Mouse (Mus musculus) liver, embryonic 11.5 days (tissue): ENCODE measurements around the gene Heatr1. TPM values are rescaled to one million over a fixed set of nuclear protein-coding genes. Genes with fewer than 3 reads are reported as not detected.

ENCODE experiments used
- ATAC-seq: fragments of 200-750 bp; cut with Nextera tagmentation; replicated peaks from 2 replicates; pipeline ENCODE4 v1.8.0; 2017; ENCODE audit warnings: moderate number of reproducible peaks, mild to moderate bottlenecking, moderate TSS enrichment, moderate library complexity; ENCODE audit not compliant: low FRiP score
- DNase-seq: peaks from one replicate; pipeline ENCODE4 v3.0.0-alpha.2; 2017; ENCODE audit warnings: low spot score
- H3K27ac ChIP-seq: fragments of 300-500 bp; sonication (generic); 2 replicates; pipeline ENCODE4 v1.5.1; 2014; ENCODE audit warnings: mild to moderate bottlenecking, low read depth, low read length, control low read depth
- H3K27me3 ChIP-seq: fragments of 300-500 bp; sonication (generic); replicated peaks from 2 replicates; pipeline ENCODE4 v1.6.1; 2014; ENCODE audit warnings: low read length, mixed read lengths; ENCODE audit not compliant: control insufficient read depth, insufficient read depth
- H3K36me3 ChIP-seq: fragments of 300-500 bp; sonication (generic); 2 replicates; pipeline ENCODE4 v1.6.1; 2014; ENCODE audit warnings: mild to moderate bottlenecking, low read length, moderate library complexity, mixed read lengths; ENCODE audit not compliant: control insufficient read depth, insufficient read depth
- H3K4me1 ChIP-seq: fragments of 300-500 bp; sonication (generic); replicated peaks from 2 replicates; pipeline ENCODE4 v1.6.1; 2014; ENCODE audit warnings: low read length, mixed read lengths; ENCODE audit not compliant: control insufficient read depth, insufficient read depth
- H3K4me2 ChIP-seq: fragments of 300-500 bp; sonication (generic); 2 replicates; pipeline ENCODE4 v1.6.1; 2014; ENCODE audit warnings: mild to moderate bottlenecking, control low read depth, moderate library complexity
- H3K4me3 ChIP-seq: fragments of 300-500 bp; sonication (generic); 2 replicates; pipeline ENCODE4 v1.5.1; 2014; ENCODE audit warnings: low read depth, low read length, control low read depth
- H3K9ac ChIP-seq: fragments of 300-500 bp; sonication (generic); 2 replicates; pipeline ENCODE4 v1.6.1; 2014; ENCODE audit warnings: low read depth, low read length, control low read depth
- H3K9me3 ChIP-seq: fragments of 300-500 bp; sonication (generic); 2 replicates; pipeline ENCODE4 v1.6.1; 2016; ENCODE audit warnings: low read length, inconsistent platforms, mixed read lengths; ENCODE audit not compliant: control insufficient read depth
- WGBS: fragments of 180-500 bp; shearing (Covaris S2); extraction: QIAGEN DNeasy Blood & Tissue Kit; methylation state at CpG from one replicate; pipeline ENCODE4 v1.1.7; 2014; 5-methylcytosine and 5-hydroxymethylcytosine counted together
- polyA plus RNA-seq: library from polyadenylated mRNA; unstranded; fragments of >200 nt; fragmentation: Nextera tagmentation; extraction: Ambion mirVana; gene quantifications from 2 replicates; pipeline ENCODE4 v1.2.1, GENCODE M21; 2014

Heatr1 gene
- 48.8 and 56.7 TPM in 2 replicates for polyA plus RNA-seq

DNA sequence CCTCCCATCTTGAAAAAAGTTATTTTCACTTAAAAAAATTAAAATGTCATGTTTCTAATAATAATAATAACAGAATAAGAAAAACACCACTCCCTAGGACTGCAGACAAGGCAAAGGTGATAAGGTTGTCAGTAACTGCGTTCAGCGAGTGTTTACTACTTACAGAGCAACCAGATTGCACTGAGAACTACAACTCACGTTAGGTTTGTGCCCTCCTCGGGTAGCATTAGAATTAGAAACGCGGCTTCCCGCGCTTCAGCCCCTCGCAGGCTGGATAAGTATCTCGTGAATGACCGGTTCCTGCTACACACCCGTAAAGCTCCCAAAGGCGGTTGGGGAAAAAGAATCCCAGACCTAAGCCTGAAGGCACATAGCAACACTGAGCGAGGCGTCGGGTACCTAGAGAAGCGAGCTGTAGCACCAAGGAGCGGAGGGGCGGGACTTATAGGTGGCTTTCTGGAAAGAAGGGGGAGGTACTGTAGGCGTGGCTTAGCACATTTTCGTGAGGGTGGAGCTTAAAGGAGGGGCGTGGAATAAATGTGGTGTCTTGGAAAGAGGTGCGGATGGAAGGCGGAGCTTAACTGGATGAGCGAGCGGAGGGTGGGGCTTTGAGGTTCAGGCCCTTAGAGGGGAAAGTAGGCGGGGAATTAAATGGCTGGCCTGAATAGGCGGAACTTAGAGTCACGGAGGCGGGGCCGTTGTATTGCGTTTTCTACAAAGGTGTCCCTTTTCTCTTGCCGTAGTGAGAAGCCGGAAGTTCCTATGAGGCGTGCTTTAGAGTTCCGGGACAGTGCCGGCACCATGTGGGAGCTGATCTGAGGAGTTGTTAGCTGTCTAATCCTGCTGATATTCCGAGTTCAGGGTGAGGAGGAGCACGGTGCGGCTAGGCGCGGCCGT is at the start of gene Heatr1:
TSS of gene Heatr1 (plus strand) at position 419 of the 897 bp plus-strand sequence.
- H3K4me2 ChIP-seq, result peak within 1 kb of the TSS; percentile 81
- peak within 1 kb of the TSS; percentile 64 for H3K9ac ChIP-seq
- peak; percentile 89 for DNase-seq
- ATAC-seq, result peak; percentile 95
- H3K27ac ChIP-seq, result peak within 1 kb of the TSS; percentile 63
- no peaks in the 10 kb centered on the region for H3K9me3 ChIP-seq
- H3K4me3 ChIP-seq, result peak within 1 kb of the TSS; percentile 94
- peaks cover 8% of the 10 kb centered on the region; the same call in 1 of the 2 replicates for H3K36me3 ChIP-seq
- peaks cover 9% of the 10 kb centered on the region for H3K4me1 ChIP-seq
- H3K27me3 ChIP-seq, result no peaks in the 10 kb centered on the region
- under 1% methylated on average over 43 of the region's 43 CpGs for WGBS

DNA sequence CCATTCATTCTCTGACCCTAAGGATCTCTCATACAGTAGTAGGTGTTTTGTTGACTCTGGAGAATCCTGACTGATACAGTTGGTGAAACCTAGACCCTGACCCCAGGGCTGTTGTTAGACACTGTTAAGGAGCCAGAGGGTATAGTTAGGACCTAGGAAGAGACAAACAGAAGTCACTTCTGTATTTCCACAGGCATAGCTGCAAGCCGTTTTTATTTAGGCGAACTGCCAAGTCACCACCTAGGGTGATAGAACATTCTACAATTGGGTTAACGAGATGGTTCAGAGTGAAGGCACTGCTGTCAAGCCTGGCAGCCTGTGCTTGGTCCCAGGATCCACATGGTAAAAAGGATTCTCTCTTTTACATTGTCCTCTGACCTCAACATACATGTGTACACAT is 48.0 kb upstream of the Heatr1 start:
- Histone ChIP-seq H3K27ac (no peak overlapping the region), H3K36me3 (no peaks in the 10 kb centered on the region), H3K9me3 (no peaks in the 10 kb centered on the region), H3K27me3 (no peaks in the 10 kb centered on the region), H3K9ac (no peak overlapping the region), H3K4me1 (no peaks in the 10 kb centered on the region), H3K4me3 (no peak overlapping the region), H3K4me2 (no peak overlapping the region)
- WGBS, result 74% methylated on average over 3 of the region's 3 CpGs
- DNase-seq, result no peak
- ATAC-seq, result no peak

DNA sequence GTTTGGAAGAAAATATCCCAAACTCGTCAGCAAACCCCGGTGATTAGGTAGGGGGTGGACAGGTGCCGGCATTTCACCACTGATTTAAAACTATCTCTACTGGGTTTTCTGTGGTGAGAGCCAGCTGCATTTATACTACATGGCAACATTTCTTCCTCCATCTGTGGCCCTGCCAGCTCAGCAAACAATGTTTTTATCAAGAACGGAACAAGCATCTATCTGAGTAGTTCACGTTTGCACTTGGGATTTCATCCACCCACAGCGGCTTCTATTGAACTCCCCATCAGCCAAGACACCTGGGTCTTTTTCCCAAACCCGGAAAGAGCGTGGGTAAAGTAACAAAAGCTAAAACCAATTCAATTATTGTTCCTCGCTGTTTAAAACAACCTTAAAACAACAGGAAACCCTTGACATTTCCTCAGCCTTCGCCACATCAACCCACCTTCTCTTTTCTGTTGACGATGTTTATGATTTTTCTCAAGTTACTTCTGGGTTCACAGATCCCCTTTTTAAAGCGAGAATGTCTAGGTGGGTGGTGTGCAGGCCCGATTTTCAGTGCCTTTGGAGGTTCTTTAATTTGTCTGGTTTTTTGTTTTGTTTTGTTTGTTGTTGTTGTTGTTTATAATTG is 45.5 kb upstream of the Heatr1 start:
- DNase-seq (no peak), ATAC-seq (no peak)
- Histone ChIP-seq H3K4me3 (no peak overlapping the region), H3K27me3 (no peaks in the 10 kb centered on the region), H3K9ac (no peak overlapping the region), H3K4me1 (no peaks in the 10 kb centered on the region), H3K4me2 (no peak overlapping the region), H3K36me3 (no peaks in the 10 kb centered on the region), H3K9me3 (no peaks in the 10 kb centered on the region), H3K27ac (no peak overlapping the region)
- 66% methylated on average over 13 of the region's 13 CpGs for WGBS

DNA sequence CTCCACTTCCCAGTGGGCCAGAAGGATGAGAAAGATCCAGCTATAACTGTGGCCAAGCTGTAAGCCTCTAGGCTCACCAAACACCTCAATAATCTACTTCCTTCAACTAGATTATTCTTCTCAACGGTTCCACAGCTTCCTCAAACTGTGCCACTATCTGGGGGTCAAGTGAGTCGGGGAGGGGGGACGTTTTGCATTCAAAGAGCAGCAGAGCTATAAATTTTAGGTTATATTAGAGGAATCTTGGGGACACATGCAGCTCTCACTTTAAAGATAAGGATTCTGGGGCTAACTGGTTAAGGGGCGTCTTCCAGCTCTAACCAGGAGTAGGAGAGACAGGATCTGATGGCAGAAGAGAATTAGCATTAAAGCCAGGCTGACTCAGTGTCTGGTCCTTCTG is 38.6 kb upstream of the Heatr1 start:
- Histone ChIP-seq H3K27ac (no peak overlapping the region), H3K9me3 (no peaks in the 10 kb centered on the region), H3K27me3 (no peaks in the 10 kb centered on the region), H3K4me3 (no peak overlapping the region), H3K9ac (no peak overlapping the region), H3K4me2 (no peak overlapping the region), H3K4me1 (no peaks in the 10 kb centered on the region), H3K36me3 (no peaks in the 10 kb centered on the region)
- no peak for DNase-seq
- ATAC-seq, result no peak
- WGBS, result 39% methylated on average over 4 of the region's 4 CpGs

DNA sequence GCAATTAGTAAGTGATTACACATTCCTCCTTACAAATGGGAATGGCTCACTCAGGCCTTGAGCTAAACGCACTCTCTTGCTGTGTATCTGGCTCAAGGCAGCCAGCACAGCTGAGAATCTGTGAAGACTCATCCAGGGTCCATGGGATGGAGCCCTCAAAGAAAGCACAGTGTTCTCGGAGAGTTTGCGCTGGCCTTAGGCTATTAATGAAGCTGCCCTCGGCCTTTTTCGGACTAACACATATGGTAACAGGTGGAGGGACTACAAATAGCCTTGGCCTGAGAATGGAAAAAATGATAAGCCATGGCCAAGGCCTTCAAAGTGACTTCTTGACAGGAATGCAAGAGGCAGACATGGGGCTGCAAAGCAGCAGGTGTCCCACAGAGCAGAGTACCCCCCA is 37.3 kb upstream of the Heatr1 start:
- Histone ChIP-seq H3K36me3 (no peaks in the 10 kb centered on the region), H3K4me1 (no peaks in the 10 kb centered on the region), H3K27ac (no peak overlapping the region), H3K9me3 (no peaks in the 10 kb centered on the region), H3K4me2 (no peak overlapping the region), H3K27me3 (no peaks in the 10 kb centered on the region), H3K9ac (no peak overlapping the region), H3K4me3 (no peak overlapping the region)
- DNase-seq (no peak), ATAC-seq (no peak)
- 79% methylated on average over 5 of the region's 5 CpGs for WGBS

DNA sequence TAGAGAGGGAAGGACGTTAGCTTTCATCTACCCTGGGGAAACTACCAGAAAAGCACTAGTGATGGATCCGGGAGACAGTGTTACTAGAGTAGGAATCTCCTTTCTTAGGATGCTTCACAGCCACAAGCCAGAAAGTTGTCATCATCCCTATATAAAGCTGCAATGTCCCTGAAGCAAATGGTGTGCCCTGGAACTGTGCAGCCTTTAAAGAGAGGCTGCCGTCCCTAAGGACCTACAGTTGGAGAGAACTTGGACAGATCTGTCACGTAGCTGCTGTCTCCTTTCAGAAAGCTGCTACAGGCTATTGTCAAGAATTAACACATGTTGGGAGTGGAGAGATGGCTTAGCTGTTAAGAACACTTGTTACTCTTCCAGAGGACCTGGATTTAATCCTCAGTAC is 33.3 kb upstream of the Heatr1 start:
- no peak overlapping the region for H3K4me3 ChIP-seq
- H3K9ac ChIP-seq, result no peak overlapping the region
- no peaks in the 10 kb centered on the region for H3K27me3 ChIP-seq
- H3K4me2 ChIP-seq, result no peak overlapping the region
- H3K36me3 ChIP-seq, result no peaks in the 10 kb centered on the region
- H3K4me1 ChIP-seq, result no peaks in the 10 kb centered on the region
- ATAC-seq, result no peak
- no peak for DNase-seq
- no peaks in the 10 kb centered on the region for H3K9me3 ChIP-seq
- H3K27ac ChIP-seq, result no peak overlapping the region
- WGBS, result 71% methylated on average over 4 of the region's 4 CpGs

DNA sequence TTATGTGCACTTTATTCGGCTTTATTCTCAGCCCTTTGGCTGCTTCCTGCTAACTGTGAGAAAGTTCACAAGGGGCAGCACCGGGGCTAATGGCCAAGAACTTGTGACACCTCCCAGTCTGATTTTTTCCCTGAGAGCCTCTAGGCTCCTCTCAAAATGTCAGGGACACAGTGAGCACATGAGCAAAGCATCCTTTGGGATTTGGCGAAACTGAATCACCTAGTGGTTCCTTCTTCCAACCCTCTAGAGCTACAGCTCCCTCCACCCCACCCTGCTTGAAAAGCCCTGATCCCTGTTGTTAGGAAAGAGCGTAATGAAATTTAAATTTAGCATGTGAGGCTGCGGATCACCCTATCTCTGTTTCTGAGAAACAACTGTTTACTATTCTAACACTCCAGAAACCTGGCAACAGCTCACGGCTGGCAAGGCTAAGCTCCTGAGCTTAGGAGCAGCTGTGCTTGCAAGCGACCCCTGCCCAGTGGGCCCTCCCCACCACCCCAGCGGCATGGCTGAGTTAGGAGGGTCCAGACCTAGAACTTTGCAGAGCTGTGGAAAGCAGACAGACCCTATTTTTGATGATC is 25.7 kb upstream of the Heatr1 start:
- Histone ChIP-seq H3K27ac (no peak overlapping the region), H3K9ac (no peak overlapping the region), H3K36me3 (no peaks in the 10 kb centered on the region), H3K4me2 (no peak overlapping the region), H3K9me3 (no peaks in the 10 kb centered on the region), H3K4me1 (no peaks in the 10 kb centered on the region), H3K27me3 (no peaks in the 10 kb centered on the region), H3K4me3 (no peak overlapping the region)
- 53% methylated on average over 8 of the region's 8 CpGs for WGBS
- no peak for DNase-seq
- no peak for ATAC-seq

DNA sequence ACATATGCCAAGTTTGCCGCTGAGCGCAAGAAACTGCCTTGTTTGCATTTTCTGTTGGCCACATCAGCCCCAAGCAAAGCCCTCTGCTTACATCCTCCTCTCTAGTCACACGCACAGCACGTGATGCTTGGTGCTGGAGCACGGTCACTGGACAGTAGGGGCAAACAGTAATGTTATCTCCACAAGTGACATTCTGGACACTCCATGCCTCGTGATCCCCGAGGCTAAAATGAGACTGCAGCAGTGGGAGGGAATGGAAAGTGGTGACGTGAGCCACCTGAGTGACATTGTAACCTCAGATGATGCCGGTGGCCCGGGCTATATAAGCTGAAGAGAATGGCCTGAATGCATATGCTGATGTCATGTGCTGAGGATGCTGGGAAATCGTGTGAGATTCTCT is 24.9 kb upstream of the Heatr1 start:
- no peaks in the 10 kb centered on the region for H3K27me3 ChIP-seq
- no peaks in the 10 kb centered on the region for H3K36me3 ChIP-seq
- H3K9ac ChIP-seq, result no peak overlapping the region
- no peaks in the 10 kb centered on the region for H3K9me3 ChIP-seq
- DNase-seq, result no peak
- H3K4me1 ChIP-seq, result no peaks in the 10 kb centered on the region
- no peak for ATAC-seq
- H3K4me3 ChIP-seq, result no peak overlapping the region
- WGBS, result 79% methylated on average over 11 of the region's 11 CpGs
- H3K4me2 ChIP-seq, result no peak overlapping the region
- no peak overlapping the region for H3K27ac ChIP-seq
